Mouse (Mus musculus): ENCODE data around the gene Slc6a2.
A peak's percentile ranks its signal among the peaks of the same experiment; 100 is the strongest.

Slc6a2 gene

GRCm38 (mm10) chr8:93038831-93039230, 79.0 kb downstream of the Slc6a2 start:
- no peak for DNase-seq

- DNase-seq = no peak
Observed at GRCm38 (mm10) chr8:93040256-93040655, 80.4 kb downstream of the Slc6a2 start.

DNA sequence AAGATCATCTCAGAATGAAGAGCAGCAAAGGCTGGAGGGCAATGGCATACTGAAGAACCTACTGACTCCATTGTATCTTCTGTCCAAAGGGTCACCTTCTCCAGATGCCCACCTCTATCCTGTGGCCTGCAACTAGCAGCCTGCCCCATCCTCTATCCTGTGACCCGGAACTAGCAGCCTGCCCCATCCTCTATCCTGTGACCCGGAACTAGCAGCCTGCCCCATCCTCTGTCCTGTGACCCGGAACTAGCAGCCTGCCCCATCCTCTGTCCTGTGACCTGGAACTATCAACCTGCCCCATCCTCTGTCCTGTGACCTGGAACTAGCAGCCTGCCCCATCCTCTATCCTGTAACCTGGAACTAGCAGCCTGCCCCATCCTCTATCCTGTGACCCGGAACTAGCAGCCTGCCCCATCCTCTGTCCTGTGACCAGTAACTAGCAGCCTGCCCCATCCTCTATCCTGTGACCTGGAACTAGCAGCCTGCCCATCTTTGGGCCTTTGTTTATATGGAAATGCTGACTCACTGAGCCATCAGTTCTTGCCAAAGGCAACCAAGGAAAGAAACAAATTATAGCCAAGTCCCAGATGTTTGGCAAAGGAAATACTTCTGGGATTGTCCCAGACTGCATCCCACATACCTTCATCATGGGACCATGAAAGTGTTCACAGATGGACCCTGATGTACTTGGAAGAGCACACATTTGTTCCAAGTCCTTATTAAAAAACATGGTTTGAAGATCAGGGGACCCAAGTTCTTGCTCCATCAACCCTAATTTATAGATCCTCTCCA, 81.1 kb downstream of the Slc6a2 start:
- no peak for DNase-seq

DNA sequence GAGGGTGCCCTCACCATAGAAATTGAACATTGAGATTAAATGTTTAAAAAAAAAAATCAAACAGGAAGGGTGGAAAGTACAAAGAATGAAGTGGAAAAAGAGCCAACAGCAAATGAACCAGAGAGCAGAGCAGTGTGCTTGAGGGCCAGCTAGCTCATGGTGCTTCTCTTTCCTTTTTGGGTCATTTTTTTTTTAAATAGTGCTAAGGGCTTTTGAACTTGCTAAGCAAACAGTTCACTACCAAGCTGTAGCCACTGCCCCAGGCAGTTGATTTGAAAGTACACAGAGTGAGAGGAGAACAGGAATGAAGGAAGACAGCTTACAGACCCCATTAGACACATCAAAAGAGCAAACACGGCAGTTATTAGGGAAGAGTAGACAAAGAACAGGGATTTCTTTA, 83.2 kb downstream of the Slc6a2 start:
- DNase-seq = no peak

DNA sequence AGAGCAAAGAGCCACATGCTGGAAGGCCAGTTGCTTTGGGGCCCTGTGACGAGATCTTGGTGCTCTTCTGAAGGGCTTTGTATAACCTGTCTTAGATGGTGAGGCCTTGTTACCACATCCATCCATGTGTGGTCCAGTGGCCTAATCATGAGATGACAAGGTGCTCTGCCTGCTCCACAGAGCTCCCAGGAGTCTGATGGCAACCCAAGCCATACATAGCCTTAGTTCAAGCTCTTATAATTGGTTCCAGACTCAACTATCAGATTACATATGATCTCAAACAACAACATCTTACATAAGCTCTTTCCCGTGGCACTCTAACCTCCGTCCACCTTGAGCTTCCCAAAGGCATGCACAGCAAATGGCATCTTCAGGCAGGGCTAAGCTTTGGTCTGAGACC, 88.2 kb downstream of the Slc6a2 start, which contains the start of gene Ces1a:
Gene Ces1a (minus strand): TSS at position 101 of the 400 bp plus-strand sequence.
- DNase-seq = no peak

GRCm38 (mm10) chr8:93048510-93049416, 88.9 kb downstream of the Slc6a2 start:
- peak; percentile 18 for DNase-seq

Measured in lung, postnatal 10 days (tissue).